Mouse (Mus musculus): ENCODE results near the gene Ezr. TPM values are rescaled to one million over a fixed set of nuclear protein-coding genes. Genes with fewer than 3 reads are reported as not detected.
A peak's percentile ranks its signal among the peaks of the same experiment; 100 is the strongest.

Ezr gene
- polyA plus RNA-seq, 1 experiment from 2014 or later, result 97.3 TPM

DNA sequence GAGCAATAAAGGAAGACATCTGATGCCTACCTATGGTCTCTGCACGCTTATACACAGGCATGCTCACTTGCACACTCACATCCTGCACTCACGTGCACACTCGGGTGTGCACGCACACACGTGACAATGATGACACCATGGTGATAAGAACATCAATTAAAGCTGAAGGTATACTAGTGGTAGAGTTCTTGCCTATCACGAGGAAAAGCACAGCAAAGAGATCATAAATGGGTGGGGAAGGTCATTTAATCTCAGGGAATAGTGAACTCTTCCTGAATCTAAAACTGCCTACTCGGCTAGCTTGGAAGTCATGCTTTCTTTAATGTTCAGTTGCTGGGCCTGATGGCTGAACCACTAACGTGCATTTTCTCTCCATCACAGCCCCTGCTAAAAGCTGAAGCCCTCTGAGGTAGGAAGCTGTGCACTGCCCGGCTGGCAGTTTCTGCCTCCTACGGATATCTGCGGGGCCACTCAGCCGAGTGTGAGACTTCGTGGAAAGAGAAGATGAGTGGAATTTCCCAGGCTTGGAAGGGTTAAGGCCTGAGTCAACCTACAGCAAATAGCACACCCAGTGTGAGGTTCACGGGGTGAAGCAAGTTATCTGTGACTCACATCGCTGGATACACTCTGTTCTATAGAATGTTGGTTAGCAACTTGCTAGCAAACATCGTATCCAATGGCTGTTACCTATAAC, 25.4 kb upstream of the Ezr start:
- Histone ChIP-seq H3K9me3 (ENCODE audit: low read depth, low read length) (no peaks in the 10 kb centered on the region), H3K4me2 (no peak overlapping the region), H3K9ac (no peak overlapping the region), H3K4me1 (ENCODE audit: insufficient read depth) (peaks cover 27% of the 10 kb centered on the region), H3K27me3 (ENCODE audit: insufficient read depth, low read length) (no peaks in the 10 kb centered on the region), H3K36me3 (ENCODE audit: insufficient read depth) (no peaks in the 10 kb centered on the region), H3K27ac (ENCODE audit: low read depth) (no peak overlapping the region), H3K4me3 (ENCODE audit: low read depth, low read length) (no peak overlapping the region)
- ATAC-seq (ENCODE audit: insufficient read depth) (no peak), DNase-seq (no peak)
- no peak for TF ChIP-seq CTCF (IDR thresholded peaks at IDR 0.05; ENCODE audit: low read depth)
- 71% methylated on average over 16 of the region's 16 CpGs for WGBS

DNA sequence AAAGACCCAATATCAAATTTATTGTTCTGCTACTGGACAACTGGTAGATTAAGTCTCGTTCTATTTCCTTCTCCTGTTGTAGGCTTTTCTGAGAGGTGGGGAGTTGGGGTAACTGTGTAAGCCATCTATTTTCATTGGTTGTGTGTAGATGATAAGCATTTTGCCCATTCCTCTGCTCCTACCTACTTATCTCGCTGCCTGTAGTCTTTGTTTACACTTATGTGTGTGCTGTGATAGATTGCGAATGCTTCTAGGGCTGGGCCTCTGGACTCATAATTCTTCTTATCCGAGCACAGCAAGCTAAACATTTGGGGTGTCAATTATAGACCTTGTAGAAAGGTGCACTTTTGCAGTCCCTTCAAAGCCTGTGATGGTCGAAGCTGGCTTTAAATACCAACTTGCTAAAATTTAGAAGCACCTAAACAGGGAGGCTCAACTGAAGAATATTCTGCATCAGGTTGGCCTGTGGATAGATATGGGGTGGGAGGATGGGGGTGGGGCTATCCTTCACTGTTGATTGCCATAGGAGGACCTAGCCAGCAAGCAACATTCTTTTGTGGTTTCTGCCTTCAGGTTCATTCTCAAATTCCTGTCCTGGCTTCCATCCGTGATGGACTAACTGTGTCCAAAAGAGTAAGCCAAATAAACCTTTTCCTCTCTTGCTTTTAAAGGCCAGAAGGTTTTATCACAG, 22.4 kb upstream of the Ezr start:
- no peaks in the 10 kb centered on the region for H3K27me3 ChIP-seq (ENCODE audit: insufficient read depth, low read length)
- H3K4me3 ChIP-seq (ENCODE audit: low read depth, low read length), result no peak overlapping the region
- H3K27ac ChIP-seq (ENCODE audit: low read depth), result no peak overlapping the region
- TF ChIP-seq CTCF (IDR thresholded peaks at IDR 0.05; ENCODE audit: low read depth), result no peak
- H3K9ac ChIP-seq, result no peak overlapping the region
- WGBS, result 12% methylated on average over 6 of the region's 6 CpGs
- ATAC-seq (ENCODE audit: insufficient read depth), result 0 out of 2 replicates have a peak, but pooled peaks have one; percentile 35
- H3K36me3 ChIP-seq (ENCODE audit: insufficient read depth), result no peaks in the 10 kb centered on the region
- H3K4me2 ChIP-seq, result no peak overlapping the region
- H3K4me1 ChIP-seq (ENCODE audit: insufficient read depth), result peaks cover 19% of the 10 kb centered on the region
- H3K9me3 ChIP-seq (ENCODE audit: low read depth, low read length), result no peaks in the 10 kb centered on the region; the same call in 1 of the 2 replicates
- no peak for DNase-seq

DNA sequence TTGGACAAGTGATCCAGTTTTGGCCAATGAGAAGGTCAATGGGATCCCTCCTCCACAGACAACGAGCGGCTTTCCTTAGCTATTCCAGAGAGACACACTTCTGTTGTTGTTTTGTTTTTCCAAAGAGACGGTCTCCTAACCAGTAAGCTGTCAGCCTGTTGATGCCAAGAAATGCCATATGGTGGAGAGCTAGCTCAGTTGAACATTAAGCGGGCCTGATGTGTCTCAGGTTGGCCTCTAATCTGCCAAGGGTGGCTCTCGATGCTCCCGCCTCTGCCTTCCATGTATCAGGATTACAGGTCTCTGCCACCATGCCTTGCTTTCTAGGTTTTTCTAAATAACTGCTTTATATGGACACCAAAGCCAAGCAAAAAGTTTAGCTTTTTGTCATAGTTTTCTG, 21.5 kb upstream of the Ezr start:
- no peak overlapping the region for H3K27ac ChIP-seq (ENCODE audit: low read depth)
- H3K4me2 ChIP-seq, result no peak overlapping the region
- no peaks in the 10 kb centered on the region; the same call in 1 of the 2 replicates for H3K9me3 ChIP-seq (ENCODE audit: low read depth, low read length)
- H3K4me3 ChIP-seq (ENCODE audit: low read depth, low read length), result no peak overlapping the region
- H3K4me1 ChIP-seq (ENCODE audit: insufficient read depth), result peaks cover 17% of the 10 kb centered on the region
- H3K27me3 ChIP-seq (ENCODE audit: insufficient read depth, low read length), result no peaks in the 10 kb centered on the region
- no peak for ATAC-seq (ENCODE audit: insufficient read depth)
- no peak overlapping the region for H3K9ac ChIP-seq
- no peak for DNase-seq
- WGBS, result 67% methylated on average over 6 of the region's 6 CpGs
- TF ChIP-seq CTCF (IDR thresholded peaks at IDR 0.05; ENCODE audit: low read depth), result no peak
- H3K36me3 ChIP-seq (ENCODE audit: insufficient read depth), result no peaks in the 10 kb centered on the region

DNA sequence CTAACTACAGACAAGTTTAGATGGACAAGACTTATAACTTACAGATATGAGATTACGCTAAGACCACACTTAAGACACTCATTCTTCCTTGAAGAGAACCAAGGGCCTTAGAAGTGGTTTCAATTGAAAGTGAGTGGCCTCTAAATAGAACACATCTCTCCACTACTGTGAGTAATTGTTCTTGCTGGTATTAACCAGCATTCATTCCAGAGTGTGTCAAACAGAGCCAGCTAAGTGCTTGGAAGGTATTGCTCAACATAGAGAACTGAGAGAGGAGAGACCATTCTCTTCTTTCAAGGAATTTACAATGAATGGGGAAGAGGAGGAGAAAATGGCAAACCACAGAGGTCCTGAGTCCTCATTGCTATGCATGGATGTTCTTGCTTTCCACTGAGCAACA, 21.0 kb upstream of the Ezr start:
- H3K36me3 ChIP-seq (ENCODE audit: insufficient read depth), result no peaks in the 10 kb centered on the region
- DNase-seq, result no peak
- no peak for ATAC-seq (ENCODE audit: insufficient read depth)
- WGBS, result 91% methylated on average over 1 of the region's 1 CpGs
- H3K4me2 ChIP-seq, result no peak overlapping the region
- no peak overlapping the region for H3K4me3 ChIP-seq (ENCODE audit: low read depth, low read length)
- no peak overlapping the region for H3K9ac ChIP-seq
- peaks cover 18% of the 10 kb centered on the region for H3K4me1 ChIP-seq (ENCODE audit: insufficient read depth)
- no peaks in the 10 kb centered on the region; the same call in 1 of the 2 replicates for H3K9me3 ChIP-seq (ENCODE audit: low read depth, low read length)
- TF ChIP-seq CTCF (IDR thresholded peaks at IDR 0.05; ENCODE audit: low read depth), result no peak
- H3K27me3 ChIP-seq (ENCODE audit: insufficient read depth, low read length), result no peaks in the 10 kb centered on the region
- no peak overlapping the region for H3K27ac ChIP-seq (ENCODE audit: low read depth)

DNA sequence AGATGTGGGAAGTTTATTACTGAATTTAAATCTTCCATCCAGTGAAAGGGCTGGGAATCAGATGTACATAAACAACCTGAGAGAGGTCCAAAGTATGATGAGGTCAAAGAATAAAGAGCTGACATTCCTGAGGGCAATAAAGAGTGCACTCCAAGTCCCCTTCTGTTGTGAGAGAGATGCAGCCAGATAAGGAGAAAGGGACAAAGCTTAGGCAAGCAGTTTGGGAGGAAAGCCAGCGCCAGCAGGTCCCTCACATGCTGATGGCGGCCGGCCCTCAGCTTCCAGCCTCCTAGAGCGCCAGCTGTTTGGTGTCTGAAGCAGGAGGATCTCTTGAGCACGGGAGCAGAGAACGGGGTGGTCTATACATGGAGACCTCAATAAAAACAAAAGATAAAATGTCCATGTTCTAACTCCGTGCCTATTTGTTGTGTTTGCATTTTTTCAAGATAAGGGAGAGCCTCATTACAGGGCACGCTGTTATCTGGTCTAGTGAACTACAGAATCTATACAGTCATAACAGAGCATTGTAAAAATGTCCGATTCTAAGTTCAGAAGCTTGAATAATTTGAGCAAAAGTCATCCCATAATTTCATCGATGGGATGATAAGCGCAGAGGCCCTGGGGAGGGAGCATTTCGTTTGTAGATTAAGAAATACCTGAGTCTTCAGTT, 15.9 kb upstream of the Ezr start:
- 41% methylated on average over 12 of the region's 12 CpGs for WGBS
- ATAC-seq (ENCODE audit: insufficient read depth) (no peak), DNase-seq (peak; percentile 53)
- H3K27ac ChIP-seq (ENCODE audit: low read depth), result no peak overlapping the region
- no peaks in the 10 kb centered on the region; the same call in 1 of the 2 replicates for H3K9me3 ChIP-seq (ENCODE audit: low read depth, low read length)
- no peaks in the 10 kb centered on the region for H3K36me3 ChIP-seq (ENCODE audit: insufficient read depth)
- peaks cover 12% of the 10 kb centered on the region; the same call in 1 of the 2 replicates for H3K4me1 ChIP-seq (ENCODE audit: insufficient read depth)
- no peak overlapping the region for H3K4me3 ChIP-seq (ENCODE audit: low read depth, low read length)
- H3K4me2 ChIP-seq, result no peak overlapping the region
- H3K9ac ChIP-seq, result no peak overlapping the region
- TF ChIP-seq CTCF (IDR thresholded peaks at IDR 0.05; ENCODE audit: low read depth), result no peak
- no peaks in the 10 kb centered on the region for H3K27me3 ChIP-seq (ENCODE audit: insufficient read depth, low read length)

DNA sequence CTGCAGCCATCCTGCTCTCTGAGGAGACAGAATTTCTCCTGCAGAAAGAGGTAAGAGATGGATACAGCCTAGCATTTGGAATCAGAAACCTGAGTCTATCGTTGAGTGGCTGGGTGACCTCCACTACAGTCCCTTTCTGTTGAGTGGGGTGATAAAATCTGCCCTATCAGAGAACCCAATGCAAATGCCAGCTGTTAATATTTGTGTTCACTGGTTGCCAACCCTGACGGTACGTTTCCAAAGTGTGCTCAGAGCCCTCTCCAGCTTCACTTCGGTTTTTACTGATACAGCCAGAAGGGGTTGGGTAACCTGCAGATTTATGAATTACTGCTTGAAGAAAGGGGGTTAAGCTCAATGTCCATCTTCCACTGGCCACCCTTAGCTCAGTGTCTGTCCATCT, 14.9 kb upstream of the Ezr start:
- no peak for ATAC-seq (ENCODE audit: insufficient read depth)
- no peak for TF ChIP-seq CTCF (IDR thresholded peaks at IDR 0.05; ENCODE audit: low read depth)
- 52% methylated on average over 4 of the region's 4 CpGs for WGBS

More for the DNA sequence above, 14.9 kb upstream of the Ezr start:
- Histone ChIP-seq H3K9ac (no peak overlapping the region), H3K4me2 (no peak overlapping the region), H3K36me3 (ENCODE audit: insufficient read depth) (no peaks in the 10 kb centered on the region), H3K27me3 (ENCODE audit: insufficient read depth, low read length) (no peaks in the 10 kb centered on the region), H3K4me3 (ENCODE audit: low read depth, low read length) (no peak overlapping the region), H3K27ac (ENCODE audit: low read depth) (no peak overlapping the region), H3K9me3 (ENCODE audit: low read depth, low read length) (no peaks in the 10 kb centered on the region; the same call in 1 of the 2 replicates), H3K4me1 (ENCODE audit: insufficient read depth) (peaks cover 12% of the 10 kb centered on the region; the same call in 1 of the 2 replicates)
- no peak for DNase-seq

All from lung, embryonic 14.5 days (tissue).